Mouse (Mus musculus) right cerebral cortex, adult 18-20 months (tissue): ENCODE data around the gene Gm9758.
"Not testable (repeated sequence)": the region's sequence is repeated elsewhere in the genome, so short reads cannot be mapped to it uniquely, and the experiment has no call there.

Experiments
- DNase-seq: peaks from one replicate; pipeline ENCODE4 v3.0.0; 2022; ENCODE audit warnings: mixed read lengths

Gene Gm9758

GRCm38 (mm10) chr5:14914799-14915198 is at the start of gene Gm9758:
Gm9758 (minus strand) TSS chr5:14914899.
- DNase-seq: not testable (repeated sequence)

GRCm38 (mm10) chr5:14963821-14964220 is 49.1 kb upstream of the Gm9758 start:
- not testable (repeated sequence) for DNase-seq

- not testable (repeated sequence) for DNase-seq
These were observed 46.8 kb upstream of the Gm9758 start for GRCm38 (mm10) chr5:14961502-14961901.

- DNase-seq: not testable (repeated sequence)
These were observed 41.4 kb upstream of the Gm9758 start for GRCm38 (mm10) chr5:14955928-14956706.

- DNase-seq: not testable (repeated sequence)
These were observed 38.9 kb upstream of the Gm9758 start for GRCm38 (mm10) chr5:14953587-14953986.

- not testable (repeated sequence) for DNase-seq
These were observed 38.0 kb upstream of the Gm9758 start for GRCm38 (mm10) chr5:14952749-14953148.

GRCm38 (mm10) chr5:14951822-14952221 is 37.1 kb upstream of the Gm9758 start:
- not testable (repeated sequence) for DNase-seq

GRCm38 (mm10) chr5:14947482-14948198 is 32.9 kb upstream of the Gm9758 start:
- not testable (repeated sequence) for DNase-seq

GRCm38 (mm10) chr5:14945524-14945923 is 30.8 kb upstream of the Gm9758 start:
- not testable (repeated sequence) for DNase-seq

GRCm38 (mm10) chr5:14941043-14941442 is 26.3 kb upstream of the Gm9758 start:
- not testable (repeated sequence) for DNase-seq

- DNase-seq: not testable (repeated sequence)
These were observed 23.6 kb upstream of the Gm9758 start, which contains the start of gene Speer4e for GRCm38 (mm10) chr5:14938329-14938728. Speer4e (minus strand) TSS chr5:14938429.

- not testable (repeated sequence) for DNase-seq
These were observed 19.0 kb upstream of the Gm9758 start for GRCm38 (mm10) chr5:14933721-14934120.

GRCm38 (mm10) chr5:14927047-14927446 is 12.3 kb upstream of the Gm9758 start:
- DNase-seq: not testable (repeated sequence)

- not testable (repeated sequence) for DNase-seq
These were observed 338 bp downstream of the Gm9758 start for GRCm38 (mm10) chr5:14914361-14914760.

- DNase-seq: not testable (repeated sequence)
These were observed 11.2 kb downstream of the Gm9758 start for GRCm38 (mm10) chr5:14903539-14903938.

GRCm38 (mm10) chr5:14892242-14892641 is 22.5 kb downstream of the Gm9758 start:
- no peak for DNase-seq

- DNase-seq: not testable (repeated sequence)
These were observed 29.4 kb downstream of the Gm9758 start for GRCm38 (mm10) chr5:14885291-14885690.
